Mouse (Mus musculus): ENCODE results near the gene Cideb. TPM values are rescaled to one million over a fixed set of nuclear protein-coding genes. Genes with fewer than 3 reads are reported as not detected.
A peak's percentile ranks its signal among the peaks of the same experiment; 100 is the strongest.

The Cideb gene
- polyA plus RNA-seq (2012; rRNA removed) = 0.18 and 0.25 TPM in 2 replicates

GRCm38 (mm10) chr14:55758363-55758784 lies at the start of gene Cideb:
Gene Cideb, minus strand, starts transcription at chr14:55758458.
- DNase-seq (ENCODE audit: low spot score) = no peak

- DNase-seq (ENCODE audit: low spot score) = no peak
Observed at GRCm38 (mm10) chr14:55795380-55796163, 37.3 kb upstream of the Cideb start.

- no peak for DNase-seq (ENCODE audit: low spot score)
Observed at GRCm38 (mm10) chr14:55793946-55794345, 35.7 kb upstream of the Cideb start.

- no peak for DNase-seq (ENCODE audit: low spot score)
Observed at GRCm38 (mm10) chr14:55793461-55793860, 35.2 kb upstream of the Cideb start.

GRCm38 (mm10) chr14:55788256-55789050 lies 30.2 kb upstream of the Cideb start, which contains the start of gene Ripk3:
Gene Ripk3, minus strand, starts transcription at chr14:55788865.
- DNase-seq (ENCODE audit: low spot score) = no peak

- DNase-seq (ENCODE audit: low spot score) = no peak
Observed at GRCm38 (mm10) chr14:55787731-55788130, 29.5 kb upstream of the Cideb start.

GRCm38 (mm10) chr14:55785195-55785594 lies 26.9 kb upstream of the Cideb start:
- no peak for DNase-seq (ENCODE audit: low spot score)

GRCm38 (mm10) chr14:55783958-55784235 lies 25.6 kb upstream of the Cideb start, which contains the start of gene Adcy4:
Gene Adcy4, minus strand, starts transcription at chr14:55784095.
- no peak for DNase-seq (ENCODE audit: low spot score)

GRCm38 (mm10) chr14:55783171-55783957 lies 25.1 kb upstream of the Cideb start:
- DNase-seq (ENCODE audit: low spot score) = no peak

- no peak for DNase-seq (ENCODE audit: low spot score)
Observed at GRCm38 (mm10) chr14:55782361-55782960, 24.2 kb upstream of the Cideb start.

GRCm38 (mm10) chr14:55781310-55781709 lies 23.1 kb upstream of the Cideb start:
- DNase-seq (ENCODE audit: low spot score) = no peak

- DNase-seq (ENCODE audit: low spot score) = no peak
Observed at GRCm38 (mm10) chr14:55780736-55781135, 22.5 kb upstream of the Cideb start.

- no peak for DNase-seq (ENCODE audit: low spot score)
Observed at GRCm38 (mm10) chr14:55779656-55780055, 21.4 kb upstream of the Cideb start.

- DNase-seq (ENCODE audit: low spot score) = no peak
Observed at GRCm38 (mm10) chr14:55778686-55779085, 20.4 kb upstream of the Cideb start.

GRCm38 (mm10) chr14:55777806-55778205 lies 19.5 kb upstream of the Cideb start:
- no peak for DNase-seq (ENCODE audit: low spot score)

GRCm38 (mm10) chr14:55777176-55777575 lies 18.9 kb upstream of the Cideb start:
- DNase-seq (ENCODE audit: low spot score) = peak; percentile 6

- no peak for DNase-seq (ENCODE audit: low spot score)
Observed at GRCm38 (mm10) chr14:55776711-55777110, 18.5 kb upstream of the Cideb start.

- DNase-seq (ENCODE audit: low spot score) = no peak
Observed at GRCm38 (mm10) chr14:55769087-55769703, 10.9 kb upstream of the Cideb start.

- DNase-seq (ENCODE audit: low spot score) = no peak
Observed at GRCm38 (mm10) chr14:55768555-55768954, 10.3 kb upstream of the Cideb start.

GRCm38 (mm10) chr14:55767519-55768414 lies 9.5 kb upstream of the Cideb start:
- DNase-seq (ENCODE audit: low spot score) = peak; percentile 49
